Mouse (Mus musculus): ENCODE data around the gene Mfap5.
A peak's percentile ranks its signal among the peaks of the same experiment; 100 is the strongest.
"Not testable (repeated sequence)": the region's sequence is repeated elsewhere in the genome, so short reads cannot be mapped to it uniquely, and the experiment has no call there.

Mfap5 gene

GRCm38 (mm10) chr6:122505545-122505944, at the start of gene Mfap5:
Gene Mfap5 (plus strand): TSS chr6:122505845.
- DNase-seq = no peak

GRCm38 (mm10) chr6:122458946-122459693, 46.5 kb upstream of the Mfap5 start:
- no peak for DNase-seq

GRCm38 (mm10) chr6:122466092-122466713, 39.4 kb upstream of the Mfap5 start:
- no peak for DNase-seq

GRCm38 (mm10) chr6:122469030-122469640, 36.5 kb upstream of the Mfap5 start:
- DNase-seq = no peak

- DNase-seq = no peak
These were observed 35.4 kb upstream of the Mfap5 start for GRCm38 (mm10) chr6:122470240-122470639.

GRCm38 (mm10) chr6:122471461-122471860, 34.2 kb upstream of the Mfap5 start:
- DNase-seq = not testable (repeated sequence)

DNA sequence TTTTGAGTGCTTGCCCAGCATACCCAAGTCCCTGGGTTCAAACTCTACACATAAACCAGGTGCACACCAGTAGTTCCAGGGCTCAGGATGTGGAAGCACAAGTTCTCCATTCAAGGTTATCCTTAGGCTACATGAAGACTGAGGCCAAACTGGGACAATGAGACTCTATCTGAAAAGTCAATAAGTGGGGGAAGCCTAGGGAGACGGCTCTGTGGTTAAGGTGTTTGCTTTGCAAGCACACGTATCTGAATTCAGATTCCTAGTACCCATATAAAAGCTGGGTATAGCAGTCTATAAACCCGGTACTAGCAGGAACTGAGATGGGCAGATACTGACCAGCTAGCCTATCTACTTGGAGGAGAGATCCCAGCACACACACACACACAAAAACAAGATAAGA, 27.6 kb upstream of the Mfap5 start:
- no peak for DNase-seq

GRCm38 (mm10) chr6:122485401-122486296, 20.0 kb upstream of the Mfap5 start:
- no peak for DNase-seq

DNA sequence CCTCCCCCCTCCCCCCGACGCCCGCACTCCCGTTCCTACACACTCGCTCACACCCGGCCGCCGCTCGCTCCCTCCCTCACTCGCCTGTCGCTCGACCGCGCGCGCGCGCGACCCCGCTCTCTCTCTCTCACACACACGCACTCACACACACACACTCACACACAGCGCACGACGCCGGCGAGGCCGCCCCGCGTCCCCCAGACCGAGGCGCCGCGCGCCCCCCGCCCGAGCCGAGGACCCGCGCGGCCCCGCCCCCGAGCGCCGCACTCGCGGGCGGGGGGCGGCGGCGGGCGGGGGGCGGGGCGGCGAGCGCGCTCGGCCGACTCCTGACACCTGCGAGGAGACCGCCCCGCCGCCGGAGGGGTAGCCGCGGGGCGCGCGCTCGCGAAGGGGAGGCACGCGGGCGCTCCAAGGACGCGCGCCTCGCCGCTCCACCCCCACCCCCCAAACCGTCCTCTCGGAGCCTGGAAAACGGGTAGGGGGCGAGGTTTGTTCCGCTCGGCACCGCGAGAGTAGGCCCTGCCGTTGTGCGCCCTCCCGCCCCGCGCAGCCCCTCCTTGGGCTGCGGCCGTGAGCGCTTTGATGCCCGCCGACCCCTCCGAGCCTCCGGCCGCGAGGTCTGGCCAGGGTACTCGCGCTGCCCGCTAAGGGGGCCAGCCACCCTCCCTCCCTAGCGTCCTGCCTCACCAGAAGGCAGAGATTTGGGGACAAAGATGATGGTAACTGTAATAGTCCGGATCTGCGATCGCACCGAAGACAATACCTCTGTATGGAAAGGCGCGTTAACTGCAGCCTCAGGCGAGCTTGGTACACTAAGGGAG, 19.1 kb upstream of the Mfap5 start:
- DNase-seq = peak; percentile 43

- no peak for DNase-seq
These were observed 14.6 kb upstream of the Mfap5 start for GRCm38 (mm10) chr6:122490929-122491512.

DNA sequence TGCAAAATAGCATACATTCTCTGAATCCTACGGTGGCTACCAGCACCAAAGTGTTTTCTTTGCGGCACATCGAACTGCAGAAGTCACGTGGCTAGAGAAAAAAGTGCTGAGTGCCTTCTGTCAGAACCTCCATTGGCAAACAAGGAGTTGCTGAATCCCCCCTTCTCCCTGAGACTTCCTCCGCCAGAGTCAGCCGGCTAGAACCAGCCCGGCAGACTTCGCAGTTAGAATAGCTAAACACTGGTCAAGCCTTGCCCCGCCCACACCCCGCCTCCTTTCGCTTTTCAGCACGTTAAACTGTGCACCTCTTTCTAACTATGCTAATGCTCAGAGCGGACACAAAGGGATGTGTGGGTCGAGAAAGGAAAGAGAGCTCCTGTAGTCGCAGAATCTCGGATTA, 14.1 kb upstream of the Mfap5 start:
- DNase-seq = peak; percentile 78

DNA sequence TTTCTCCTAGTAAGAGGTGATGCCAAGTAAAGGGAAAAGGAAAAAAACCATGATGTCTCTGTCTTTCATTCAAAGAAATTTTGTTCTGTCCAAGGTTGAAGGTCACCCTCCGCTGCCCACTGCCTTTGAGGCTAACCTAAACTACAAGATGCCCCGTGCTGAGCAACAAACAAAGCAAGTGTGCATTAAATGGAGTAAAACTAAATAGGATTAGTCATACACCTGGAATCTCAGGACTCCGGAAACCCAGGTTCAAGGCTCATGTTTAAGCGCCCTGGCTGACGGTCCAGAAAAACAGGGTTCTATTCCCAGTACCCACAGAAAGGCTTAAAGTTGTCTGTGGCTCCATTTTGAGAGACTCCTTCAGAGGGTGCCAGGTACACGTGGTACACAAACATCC, 13.2 kb upstream of the Mfap5 start:
- no peak for DNase-seq

- no peak for DNase-seq
These were observed 11.7 kb upstream of the Mfap5 start for GRCm38 (mm10) chr6:122493799-122494472.

DNA sequence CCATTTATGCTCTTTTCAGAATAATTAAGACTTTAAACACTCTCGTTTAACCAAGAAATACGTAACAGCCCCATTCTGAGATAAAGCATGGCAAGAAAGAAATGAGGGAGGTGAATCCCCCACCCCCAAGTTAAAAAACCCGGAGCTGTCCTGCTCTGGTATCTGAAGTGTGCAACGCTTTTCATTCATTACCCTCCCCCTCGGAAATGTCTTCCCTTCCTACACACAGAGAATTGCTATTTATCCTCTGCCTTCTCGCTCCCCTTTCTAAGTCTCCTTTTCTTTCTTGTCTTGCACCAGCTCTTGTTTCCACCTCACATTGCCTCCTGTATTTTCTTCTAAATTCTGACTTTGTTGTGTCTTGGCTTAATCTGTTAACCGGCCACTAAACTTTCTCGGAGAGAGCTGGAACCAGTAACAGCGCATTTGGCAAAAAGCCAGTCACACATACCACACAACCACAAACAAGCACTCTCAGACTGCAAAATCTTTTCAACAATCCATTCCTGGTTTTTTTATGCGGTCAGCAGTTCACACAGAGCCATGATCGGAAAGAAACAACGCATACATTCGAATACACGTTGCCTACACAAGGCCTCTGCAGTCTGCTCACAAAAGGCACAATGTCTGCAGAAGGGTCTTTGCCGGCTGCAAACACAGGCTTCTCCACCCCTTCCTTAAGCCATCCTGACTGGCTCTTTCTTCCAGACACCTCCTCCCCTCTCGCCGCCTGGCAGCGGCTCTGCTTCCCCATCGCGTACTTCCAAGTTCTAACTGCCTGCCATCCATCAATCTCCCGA, 10.4 kb upstream of the Mfap5 start:
- DNase-seq = peak; percentile 20

DNA sequence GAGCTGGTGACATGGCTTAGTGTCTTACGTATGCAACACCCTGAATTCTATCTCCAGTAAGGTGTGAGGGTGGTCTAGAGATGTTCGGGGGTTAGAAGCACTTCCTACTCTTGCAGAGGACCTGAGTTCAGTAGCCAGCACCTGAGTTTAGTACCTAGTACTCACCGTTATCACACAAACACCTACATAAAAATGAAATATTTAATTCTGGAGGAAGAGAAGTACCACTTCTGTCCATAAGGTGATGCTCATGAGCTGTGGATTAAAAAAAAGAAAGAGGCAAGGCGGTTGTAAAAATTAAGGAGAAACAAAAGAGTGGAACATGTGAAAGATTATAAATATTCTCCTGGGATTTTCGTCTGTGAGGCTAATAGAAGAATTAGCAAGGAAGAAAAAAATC, 9.1 kb upstream of the Mfap5 start:
- DNase-seq = no peak

- no peak for DNase-seq
These were observed 7.0 kb upstream of the Mfap5 start, which contains the start of gene Rimklb for GRCm38 (mm10) chr6:122498661-122499060. Gene Rimklb (minus strand): TSS chr6:122498761.

DNA sequence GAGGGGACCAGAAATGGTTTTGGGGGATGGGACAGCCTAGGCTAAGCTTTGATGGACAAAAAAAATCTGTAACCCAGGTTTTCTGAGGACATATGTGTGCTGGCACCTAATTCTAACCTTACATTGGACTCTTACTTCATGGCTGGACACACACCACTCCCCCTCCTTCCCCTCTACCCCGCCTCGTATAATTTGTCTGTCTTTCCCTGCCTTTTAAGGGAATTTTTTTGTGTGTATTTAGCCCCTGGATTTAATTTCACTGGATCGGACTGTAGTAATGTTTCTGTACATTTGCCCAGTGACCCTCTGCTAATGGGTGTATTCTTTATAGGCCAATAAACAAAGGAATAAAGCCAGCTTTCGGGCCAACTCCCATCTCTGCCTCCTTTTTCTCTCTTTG, 604 bp upstream of the Mfap5 start:
- no peak for DNase-seq

DNA sequence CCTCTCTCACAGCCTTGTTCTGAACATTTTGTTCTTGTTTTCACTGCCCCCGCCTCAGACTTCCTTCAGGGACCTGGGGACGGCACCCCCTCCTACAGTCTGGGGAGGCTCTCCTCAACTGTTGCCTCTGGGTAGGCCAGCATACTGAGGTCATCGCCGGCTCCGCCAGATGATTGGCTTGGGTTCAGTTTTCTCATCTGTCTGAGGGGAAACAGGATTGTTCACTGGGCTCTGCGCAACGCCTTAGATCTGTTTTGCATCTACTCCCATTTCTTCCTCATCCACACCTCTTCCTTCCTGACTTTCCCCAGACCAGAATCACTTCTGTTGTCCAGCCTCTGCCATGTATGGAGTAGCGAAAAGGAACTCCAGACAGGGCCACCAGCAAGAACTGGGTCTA, 2.8 kb downstream of the Mfap5 start:
- no peak for DNase-seq

- no peak for DNase-seq
These were observed 7.6 kb downstream of the Mfap5 start for GRCm38 (mm10) chr6:122512914-122513878.

Measured in liver (tissue).